Mouse (Mus musculus) neural tube, embryonic 13.5 days (tissue): ENCODE results near the gene Naa16. TPM values are rescaled to one million over a fixed set of nuclear protein-coding genes. Genes with fewer than 3 reads are reported as not detected.

Experiments used
- ATAC-seq: fragments of 200-750 bp; cut with Nextera tagmentation; 2 replicates; pipeline ENCODE4 v1.8.0; 2017; ENCODE audit warnings: low read depth, mild to moderate bottlenecking, moderate TSS enrichment, moderate library complexity
- H3K27ac ChIP-seq: fragments of 300-500 bp; sonication (generic); replicated peaks from 2 replicates; pipeline ENCODE4 v1.5.1; 2015; ENCODE audit warnings: moderate library complexity, mild to moderate bottlenecking, inconsistent platforms
- H3K27me3 ChIP-seq: fragments of 300-500 bp; sonication (generic); 2 replicates; pipeline ENCODE4 v1.6.1; 2015; ENCODE audit warnings: mild to moderate bottlenecking, inconsistent platforms
- H3K36me3 ChIP-seq: fragments of 300-500 bp; sonication (generic); 2 replicates; pipeline ENCODE4 v1.6.1; 2015; ENCODE audit warnings: mild to moderate bottlenecking, inconsistent platforms
- H3K4me1 ChIP-seq: fragments of 300-500 bp; sonication (generic); replicated peaks from 2 replicates; pipeline ENCODE4 v1.6.1; 2015; ENCODE audit warnings: inconsistent platforms
- H3K4me2 ChIP-seq: fragments of 300-500 bp; sonication (generic); 2 replicates; pipeline ENCODE4 v1.6.1; 2015; ENCODE audit warnings: inconsistent platforms, mild to moderate bottlenecking, moderate library complexity
- H3K4me3 ChIP-seq: fragments of 300-500 bp; sonication (generic); 2 replicates; pipeline ENCODE4 v1.5.1; 2015; ENCODE audit warnings: mild to moderate bottlenecking, inconsistent platforms
- H3K9ac ChIP-seq: fragments of 300-500 bp; sonication (generic); 2 replicates; pipeline ENCODE4 v1.6.1; 2015; ENCODE audit warnings: moderate library complexity, mild to moderate bottlenecking, inconsistent platforms
- H3K9me3 ChIP-seq: fragments of 300-500 bp; sonication (generic); 2 replicates; pipeline ENCODE4 v1.6.1; 2016; ENCODE audit warnings: inconsistent platforms
- WGBS: fragments of 180-500 bp; shearing (Covaris S2); methylation state at CpG from one replicate; pipeline ENCODE4 v1.1.7; 2015; 5-methylcytosine and 5-hydroxymethylcytosine counted together
- polyA plus RNA-seq: library from polyadenylated mRNA; unstranded; fragments of >200 nt; fragmentation: Nextera tagmentation; extraction: Ambion mirVana; gene quantifications from 2 replicates; pipeline ENCODE4 v1.2.1, GENCODE M21; 2015

Gene Naa16
- polyA plus RNA-seq, 1 experiment from 2014 or later = 19.2 TPM

DNA sequence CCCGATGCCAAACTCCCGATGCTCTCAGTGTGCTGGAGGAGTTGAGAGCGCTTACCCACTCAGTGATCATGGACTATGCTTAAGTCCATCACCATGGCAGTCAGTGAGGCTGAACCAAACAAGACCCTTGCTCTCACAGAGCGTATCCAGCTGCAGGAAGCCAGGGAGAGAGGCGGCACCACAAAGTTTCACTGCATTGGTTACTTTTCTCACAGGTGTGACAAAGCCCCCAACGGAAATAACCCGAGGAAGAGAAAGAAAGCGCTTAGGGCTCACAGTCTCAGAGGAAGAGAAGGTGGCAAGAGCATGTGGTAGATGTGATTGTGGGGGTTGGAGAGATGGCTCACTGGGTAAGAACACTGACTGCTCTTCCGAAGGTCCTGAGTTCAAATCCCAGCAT is 110.1 kb downstream of the Naa16 start:
- no peak overlapping the region for H3K4me2 ChIP-seq
- H3K36me3 ChIP-seq = no peaks in the 10 kb centered on the region
- no peak overlapping the region for H3K4me3 ChIP-seq
- no peak overlapping the region for H3K27ac ChIP-seq
- WGBS = 94% methylated on average over 9 of the region's 9 CpGs
- no peaks in the 10 kb centered on the region for H3K9me3 ChIP-seq
- no peaks in the 10 kb centered on the region for H3K27me3 ChIP-seq
- H3K9ac ChIP-seq = no peak overlapping the region
- ATAC-seq = no peak
- peaks cover 5% of the 10 kb centered on the region for H3K4me1 ChIP-seq

DNA sequence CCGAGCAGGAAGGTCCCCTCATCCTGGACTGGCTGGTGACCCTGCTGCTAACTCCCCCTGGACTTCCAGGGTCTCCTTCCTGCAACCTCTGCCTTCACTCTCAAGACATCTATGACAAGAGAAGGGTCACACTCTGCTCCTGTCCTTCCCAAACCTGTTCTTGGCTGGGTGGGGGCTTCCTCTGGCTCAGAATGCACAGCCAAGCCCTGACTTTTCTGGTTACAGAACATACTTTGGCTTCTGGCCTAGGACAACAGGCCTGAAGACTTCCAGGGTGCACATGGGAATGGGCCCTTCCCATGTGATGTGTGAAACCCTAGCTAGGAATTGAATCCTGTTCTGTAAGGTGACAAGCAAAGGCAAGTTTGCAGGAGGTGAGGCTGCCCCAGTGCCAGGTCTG is 111.1 kb downstream of the Naa16 start:
- H3K27me3 ChIP-seq = no peaks in the 10 kb centered on the region
- H3K36me3 ChIP-seq = no peaks in the 10 kb centered on the region
- no peak overlapping the region for H3K4me3 ChIP-seq
- no peak overlapping the region for H3K9ac ChIP-seq
- H3K9me3 ChIP-seq = no peaks in the 10 kb centered on the region
- H3K27ac ChIP-seq = no peak overlapping the region
- 80% methylated on average over 1 of the region's 1 CpGs for WGBS
- no peak overlapping the region for H3K4me2 ChIP-seq
- no peak for ATAC-seq
- H3K4me1 ChIP-seq = peaks cover 5% of the 10 kb centered on the region

DNA sequence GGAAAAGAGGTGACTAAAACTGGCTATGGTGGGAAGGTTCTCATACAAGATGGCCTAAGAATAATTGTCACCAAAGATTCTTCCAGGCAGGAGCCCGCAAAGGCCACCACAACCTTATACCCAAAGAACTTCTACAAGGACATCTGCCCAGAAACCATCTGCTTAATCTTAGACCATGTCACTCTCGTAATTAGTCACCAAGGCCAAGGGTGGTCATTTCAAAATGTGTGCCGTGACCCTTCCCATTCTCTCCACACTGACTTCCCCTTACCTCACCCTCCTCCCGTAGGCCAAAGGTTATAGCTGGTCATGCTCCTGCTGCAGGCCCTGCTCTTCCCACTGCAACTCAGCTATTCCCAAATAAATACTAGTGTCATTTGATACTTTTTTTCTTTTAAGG is 111.7 kb downstream of the Naa16 start:
- no peak for ATAC-seq
- Histone ChIP-seq H3K4me3 (no peak overlapping the region), H3K4me2 (no peak overlapping the region), H3K27ac (no peak overlapping the region), H3K9ac (no peak overlapping the region), H3K9me3 (no peaks in the 10 kb centered on the region), H3K27me3 (no peaks in the 10 kb centered on the region), H3K36me3 (no peaks in the 10 kb centered on the region), H3K4me1 (peaks cover 7% of the 10 kb centered on the region)
- WGBS = 82% methylated on average over 4 of the region's 4 CpGs

DNA sequence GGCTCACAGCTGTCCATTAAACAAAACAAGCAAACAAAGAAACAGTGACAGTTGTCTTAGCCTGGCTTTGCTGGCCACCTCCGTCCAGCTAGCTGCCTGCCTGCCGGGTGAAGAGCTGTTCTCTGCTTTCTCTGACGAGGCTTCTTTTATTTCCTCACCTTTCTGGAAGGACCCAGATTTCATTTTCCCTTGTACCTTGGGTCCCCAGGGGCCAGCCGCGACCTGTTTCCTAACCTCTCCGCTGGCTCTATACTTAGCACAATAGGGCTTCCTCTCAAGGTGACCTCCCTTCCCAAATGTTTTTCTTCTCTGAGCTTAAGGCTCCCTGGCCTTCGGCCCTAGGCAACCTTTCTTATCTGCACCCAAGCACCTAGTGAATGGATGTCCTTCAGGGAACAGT is 112.7 kb downstream of the Naa16 start:
- Histone ChIP-seq H3K27me3 (no peaks in the 10 kb centered on the region), H3K27ac (no peak overlapping the region), H3K4me2 (no peak overlapping the region), H3K4me1 (peaks cover 13% of the 10 kb centered on the region), H3K9me3 (no peaks in the 10 kb centered on the region), H3K4me3 (no peak overlapping the region), H3K9ac (no peak overlapping the region), H3K36me3 (no peaks in the 10 kb centered on the region)
- WGBS = 55% methylated on average over 7 of the region's 7 CpGs
- no peak for ATAC-seq

DNA sequence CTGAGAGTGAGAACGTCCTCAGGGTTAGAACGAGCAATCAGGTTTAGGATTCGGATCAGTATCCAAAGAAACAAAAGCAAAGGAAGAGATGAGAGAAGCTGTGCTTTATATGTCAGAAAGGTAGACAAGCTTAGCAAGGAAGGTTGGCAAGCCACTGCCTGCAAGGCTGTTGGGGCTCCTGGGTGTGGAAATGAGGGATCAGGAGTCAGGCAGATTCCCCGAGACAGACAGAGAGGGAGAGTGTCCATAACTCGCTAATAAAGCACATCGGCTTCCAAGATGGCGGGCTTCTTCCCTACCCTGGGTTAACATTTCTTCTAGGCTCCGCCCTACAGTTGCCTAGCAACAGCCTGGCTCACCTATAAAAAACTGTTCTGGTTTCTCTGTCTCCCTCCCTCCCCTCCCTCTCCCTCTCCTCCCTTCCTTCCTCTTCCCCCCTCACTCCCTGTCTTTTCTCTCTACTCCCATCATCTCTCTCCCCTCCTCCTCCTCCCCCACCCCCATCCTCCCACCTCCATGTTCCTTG is 114.6 kb downstream of the Naa16 start:
- Histone ChIP-seq H3K9ac (no peak overlapping the region), H3K27ac (no peak overlapping the region), H3K4me1 (peaks cover 13% of the 10 kb centered on the region), H3K9me3 (0 out of 2 replicates have a peak, but pooled peaks cover 4% of the 10 kb centered on the region), H3K36me3 (no peaks in the 10 kb centered on the region), H3K4me3 (no peak overlapping the region), H3K4me2 (no peak overlapping the region), H3K27me3 (no peaks in the 10 kb centered on the region)
- 82% methylated on average over 8 of the region's 8 CpGs for WGBS
- no peak for ATAC-seq

DNA sequence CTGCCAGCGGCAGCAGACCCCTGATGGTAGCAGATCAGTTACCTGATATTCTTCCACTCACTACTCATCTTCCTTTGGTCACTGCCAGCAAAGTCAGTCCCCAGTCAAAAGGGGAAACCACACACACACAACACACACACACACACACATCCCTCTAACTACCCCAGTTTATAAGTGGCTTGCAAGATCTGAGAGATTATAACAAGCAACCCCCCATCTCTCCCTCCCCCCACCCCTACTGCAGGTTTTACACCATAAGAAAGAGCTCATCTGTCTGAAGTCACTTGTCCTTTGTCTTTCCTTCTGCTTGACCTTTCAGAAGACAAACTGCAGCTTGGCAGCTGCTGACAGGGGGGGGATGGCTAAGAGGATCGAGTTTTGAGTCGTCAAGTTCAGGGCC is 115.1 kb downstream of the Naa16 start:
- ATAC-seq = no peak
- 38% methylated on average over 3 of the region's 3 CpGs for WGBS

More for the DNA sequence above, 115.1 kb downstream of the Naa16 start:
- Histone ChIP-seq H3K4me3 (no peak overlapping the region), H3K9me3 (0 out of 2 replicates have a peak, but pooled peaks cover 4% of the 10 kb centered on the region), H3K27me3 (no peaks in the 10 kb centered on the region), H3K36me3 (no peaks in the 10 kb centered on the region), H3K4me2 (no peak overlapping the region), H3K4me1 (peaks cover 13% of the 10 kb centered on the region), H3K27ac (no peak overlapping the region), H3K9ac (no peak overlapping the region)

Other genes with a start within 250 kb of the Naa16 start
- not detected in 2 replicates for gene Zfp957, start 143.4 kb downstream of the Naa16 start, polyA plus RNA-seq
- 67.4 and 72.9 TPM in 2 replicates for gene Rgcc, start 89.1 kb downstream of the Naa16 start, polyA plus RNA-seq
- 11.5 and 14.1 TPM in 2 replicates for gene Mtrf1, start 7.0 kb upstream of the Naa16 start, polyA plus RNA-seq
- gene Kbtbd7, start 35.7 kb upstream of the Naa16 start, polyA plus RNA-seq = 15.6 and 18.0 TPM in 2 replicates
- 1.6 and 1.8 TPM in 2 replicates for gene Kbtbd6, start 61.1 kb upstream of the Naa16 start, polyA plus RNA-seq
- 4.3 and 4.6 TPM in 2 replicates for gene Elf1, start 90.4 kb upstream of the Naa16 start, polyA plus RNA-seq
- gene Wbp4, start 90.7 kb upstream of the Naa16 start, polyA plus RNA-seq = 45.1 and 47.8 TPM in 2 replicates
- 124 and 140 TPM in 2 replicates for gene Sugt1, start 196.9 kb upstream of the Naa16 start, polyA plus RNA-seq